Mouse (Mus musculus): ENCODE results near the gene Btbd9.

GRCm38 (mm10) chr17:30242647-30243046 lies 333.6 kb downstream of the Btbd9 start:
- no peak for TF ChIP-seq CTCF (IDR thresholded peaks at IDR 0.05)
- TF ChIP-seq EP300 (IDR thresholded peaks at IDR 0.05): no peak
